Mouse (Mus musculus): ENCODE measurements around the gene Adprhl1. TPM values are rescaled to one million over a fixed set of nuclear protein-coding genes. Genes with fewer than 3 reads are reported as not detected.
A peak's percentile ranks its signal among the peaks of the same experiment; 100 is the strongest.

The Adprhl1 gene
- polyA plus RNA-seq, 1 experiment, result not detected

GRCm38 (mm10) chr8:13201013-13201334 lies 53.0 kb downstream of the Adprhl1 start:
- H3K27ac ChIP-seq (ENCODE audit: control insufficient read depth, insufficient read depth, low read depth, low read length, poor library complexity), result peak overlapping the region; percentile 63
- TF ChIP-seq CTCF (IDR thresholded peaks at IDR 0.05; ENCODE audit: control insufficient read depth, insufficient read depth, low read length) (no peak), POLR2A (IDR thresholded peaks at IDR 0.05; ENCODE audit: borderline replicate concordance, control insufficient read depth, low read depth, low read length) (no peak)
- peaks cover 2% of the 10 kb centered on the region for H3K4me1 ChIP-seq (ENCODE audit: control insufficient read depth, insufficient read depth, low read length)
- peak overlapping the region; percentile 75 for H3K4me3 ChIP-seq (replicated peaks; ENCODE audit: control insufficient read depth, low read depth, low read length)
- WGBS, result 4% methylated on average over 18 of the region's 18 CpGs

- Histone ChIP-seq H3K4me1 (ENCODE audit: control insufficient read depth, insufficient read depth, low read length) (peaks cover 2% of the 10 kb centered on the region), H3K27ac (ENCODE audit: control insufficient read depth, insufficient read depth, low read depth, low read length, poor library complexity) (peak within 1 kb of the TSS; percentile 63), H3K4me3 (replicated peaks; ENCODE audit: control insufficient read depth, low read depth, low read length) (peak within 1 kb of the TSS; percentile 75)
- TF ChIP-seq CTCF (IDR thresholded peaks at IDR 0.05; ENCODE audit: control insufficient read depth, insufficient read depth, low read length) (no peak), POLR2A (IDR thresholded peaks at IDR 0.05; ENCODE audit: borderline replicate concordance, control insufficient read depth, low read depth, low read length) (no peak)
- WGBS, result under 1% methylated on average over 58 of the region's 58 CpGs
Observed at GRCm38 (mm10) chr8:13200301-13201012, 53.5 kb downstream of the Adprhl1 start, which contains the start of gene Grtp1. Grtp1 (minus strand) TSS chr8:13200620.

- Histone ChIP-seq H3K4me1 (ENCODE audit: control insufficient read depth, insufficient read depth, low read length) (no peaks in the 10 kb centered on the region; the same call in 1 of the 2 replicates), H3K27ac (ENCODE audit: control insufficient read depth, insufficient read depth, low read depth, low read length, poor library complexity) (0 out of 2 replicates have a peak overlapping the region, but pooled peaks have one; percentile 4), H3K4me3 (replicated peaks; ENCODE audit: control insufficient read depth, low read depth, low read length) (peak overlapping the region; percentile 13)
- 57% methylated on average over 14 of the region's 14 CpGs for WGBS
- TF ChIP-seq POLR2A (IDR thresholded peaks at IDR 0.05; ENCODE audit: borderline replicate concordance, control insufficient read depth, low read depth, low read length) (no peak), CTCF (IDR thresholded peaks at IDR 0.05; ENCODE audit: control insufficient read depth, insufficient read depth, low read length) (no peak)
Observed at GRCm38 (mm10) chr8:13199385-13200061, 54.4 kb downstream of the Adprhl1 start.

- Histone ChIP-seq H3K4me3 (replicated peaks; ENCODE audit: control insufficient read depth, low read depth, low read length) (no peak overlapping the region), H3K27ac (ENCODE audit: control insufficient read depth, insufficient read depth, low read depth, low read length, poor library complexity) (no peak overlapping the region), H3K4me1 (ENCODE audit: control insufficient read depth, insufficient read depth, low read length) (no peaks in the 10 kb centered on the region; the same call in 1 of the 2 replicates)
- WGBS, result 80% methylated on average over 5 of the region's 5 CpGs
- TF ChIP-seq CTCF (IDR thresholded peaks at IDR 0.05; ENCODE audit: control insufficient read depth, insufficient read depth, low read length), result no peak
- TF ChIP-seq POLR2A (IDR thresholded peaks at IDR 0.05; ENCODE audit: borderline replicate concordance, control insufficient read depth, low read depth, low read length), result no peak
Observed at GRCm38 (mm10) chr8:13197493-13197892, 56.5 kb downstream of the Adprhl1 start.

- no peak overlapping the region for H3K27ac ChIP-seq (ENCODE audit: control insufficient read depth, insufficient read depth, low read depth, low read length, poor library complexity)
- TF ChIP-seq POLR2A (IDR thresholded peaks at IDR 0.05; ENCODE audit: borderline replicate concordance, control insufficient read depth, low read depth, low read length) (no peak), CTCF (IDR thresholded peaks at IDR 0.05; ENCODE audit: control insufficient read depth, insufficient read depth, low read length) (no peak)
- no peaks in the 10 kb centered on the region; the same call in 1 of the 2 replicates for H3K4me1 ChIP-seq (ENCODE audit: control insufficient read depth, insufficient read depth, low read length)
- H3K4me3 ChIP-seq (replicated peaks; ENCODE audit: control insufficient read depth, low read depth, low read length), result no peak overlapping the region
- WGBS, result 74% methylated on average over 10 of the region's 10 CpGs
Observed at GRCm38 (mm10) chr8:13194818-13195217, 59.1 kb downstream of the Adprhl1 start.

GRCm38 (mm10) chr8:13190235-13190634 lies 63.7 kb downstream of the Adprhl1 start:
- no peak for TF ChIP-seq POLR2A (IDR thresholded peaks at IDR 0.05; ENCODE audit: borderline replicate concordance, control insufficient read depth, low read depth, low read length)
- TF ChIP-seq CTCF (IDR thresholded peaks at IDR 0.05; ENCODE audit: control insufficient read depth, insufficient read depth, low read length), result no peak
- WGBS, result 83% methylated on average over 8 of the region's 8 CpGs
- no peak overlapping the region for H3K27ac ChIP-seq (ENCODE audit: control insufficient read depth, insufficient read depth, low read depth, low read length, poor library complexity)
- no peak overlapping the region for H3K4me3 ChIP-seq (replicated peaks; ENCODE audit: control insufficient read depth, low read depth, low read length)
- no peaks in the 10 kb centered on the region; the same call in 1 of the 2 replicates for H3K4me1 ChIP-seq (ENCODE audit: control insufficient read depth, insufficient read depth, low read length)

GRCm38 (mm10) chr8:13188857-13189256 lies 65.1 kb downstream of the Adprhl1 start:
- no peak overlapping the region for H3K4me3 ChIP-seq (replicated peaks; ENCODE audit: control insufficient read depth, low read depth, low read length)
- no peaks in the 10 kb centered on the region; the same call in 1 of the 2 replicates for H3K4me1 ChIP-seq (ENCODE audit: control insufficient read depth, insufficient read depth, low read length)
- 88% methylated on average over 1 of the region's 1 CpGs for WGBS
- TF ChIP-seq POLR2A (IDR thresholded peaks at IDR 0.05; ENCODE audit: borderline replicate concordance, control insufficient read depth, low read depth, low read length) (no peak), CTCF (IDR thresholded peaks at IDR 0.05; ENCODE audit: control insufficient read depth, insufficient read depth, low read length) (no peak)
- H3K27ac ChIP-seq (ENCODE audit: control insufficient read depth, insufficient read depth, low read depth, low read length, poor library complexity), result no peak overlapping the region

GRCm38 (mm10) chr8:13188052-13188555 lies 65.9 kb downstream of the Adprhl1 start:
- H3K4me1 ChIP-seq (ENCODE audit: control insufficient read depth, insufficient read depth, low read length), result no peaks in the 10 kb centered on the region; the same call in 1 of the 2 replicates
- no peak overlapping the region for H3K4me3 ChIP-seq (replicated peaks; ENCODE audit: control insufficient read depth, low read depth, low read length)
- no peak overlapping the region for H3K27ac ChIP-seq (ENCODE audit: control insufficient read depth, insufficient read depth, low read depth, low read length, poor library complexity)
- 79% methylated on average over 13 of the region's 13 CpGs for WGBS
- TF ChIP-seq CTCF (IDR thresholded peaks at IDR 0.05; ENCODE audit: control insufficient read depth, insufficient read depth, low read length), result no peak
- TF ChIP-seq POLR2A (IDR thresholded peaks at IDR 0.05; ENCODE audit: borderline replicate concordance, control insufficient read depth, low read depth, low read length), result no peak
